Mouse (Mus musculus) fibroblast of lung, adult 2 months (primary cell): ENCODE results near the gene Zkscan3.

ENCODE experiments used
- DNase-seq: peaks from one replicate; pipeline ENCODE4 v3.0.0-alpha.2; 2011; ENCODE audit warnings: low read depth

Zkscan3 gene

GRCm38 (mm10) chr13:21402287-21402846 lies at the start of gene Zkscan3:
Zkscan3 (minus strand) TSS chr13:21402755.
- peak; percentile 41 for DNase-seq

- DNase-seq = no peak
Measured at GRCm38 (mm10) chr13:21447856-21448614, 45.5 kb upstream of the Zkscan3 start.

- no peak for DNase-seq
Measured at GRCm38 (mm10) chr13:21446796-21447195, 44.2 kb upstream of the Zkscan3 start.

GRCm38 (mm10) chr13:21441207-21441572 lies 38.6 kb upstream of the Zkscan3 start:
- no peak for DNase-seq

- peak; percentile 29 for DNase-seq
Measured at GRCm38 (mm10) chr13:21440503-21441206, 38.1 kb upstream of the Zkscan3 start, which contains the start of gene Pgbd1. Pgbd1 (minus strand) TSS chr13:21441058.

- no peak for DNase-seq
Measured at GRCm38 (mm10) chr13:21435476-21435875, 32.9 kb upstream of the Zkscan3 start.

- no peak for DNase-seq
Measured at GRCm38 (mm10) chr13:21427631-21428030, 25.1 kb upstream of the Zkscan3 start.

- no peak for DNase-seq
Measured at GRCm38 (mm10) chr13:21423301-21423700, 20.7 kb upstream of the Zkscan3 start.

GRCm38 (mm10) chr13:21418865-21419264 lies 16.3 kb upstream of the Zkscan3 start:
- DNase-seq = no peak

GRCm38 (mm10) chr13:21417298-21418010 lies 14.9 kb upstream of the Zkscan3 start:
- DNase-seq = peak; percentile 67

- no peak for DNase-seq
Measured at GRCm38 (mm10) chr13:21415750-21416149, 13.2 kb upstream of the Zkscan3 start.

GRCm38 (mm10) chr13:21415266-21415665 lies 12.7 kb upstream of the Zkscan3 start:
- DNase-seq = no peak

GRCm38 (mm10) chr13:21414231-21415212 lies 12.0 kb upstream of the Zkscan3 start:
- no peak for DNase-seq

- DNase-seq = no peak
Measured at GRCm38 (mm10) chr13:21408805-21409459, 6.4 kb upstream of the Zkscan3 start.

- peak; percentile 85 for DNase-seq
Measured at GRCm38 (mm10) chr13:21407969-21408804, 5.6 kb upstream of the Zkscan3 start.

- no peak for DNase-seq
Measured at GRCm38 (mm10) chr13:21407341-21407740, 4.8 kb upstream of the Zkscan3 start.

GRCm38 (mm10) chr13:21402848-21403247 lies 293 bp upstream of the Zkscan3 start:
- DNase-seq = no peak

GRCm38 (mm10) chr13:21401636-21402286 lies 794 bp downstream of the Zkscan3 start:
- no peak for DNase-seq

GRCm38 (mm10) chr13:21401166-21401565 lies 1.4 kb downstream of the Zkscan3 start:
- no peak for DNase-seq
